33 mouse cellular contexts compared by ENCODE assay signal in genomic region chr2:127496321-127496720, GRCm38 (mm10). TPM values are rescaled to one million over a fixed set of nuclear protein-coding genes. Genes with fewer than 3 reads are reported as not detected.
"Had no signal": no experiment of that assay in that cellular context is flagged by ENCODE, and none has a peak within 500 bp of the region (broad histone marks: within the 10 kb centered on the region; RNA-seq: fewer than 3 reads in every experiment).

No protein-coding gene starts in this region.

- ATAC-seq: forebrain, embryonic 13.5 days; forebrain, embryonic 14.5 days; forebrain, embryonic 15.5 days; forebrain, embryonic 16.5 days; forebrain, postnatal 0 days had no signal

- H3K4me3 ChIP-seq: embryonic facial prominence, embryonic 10.5 days; embryonic facial prominence, embryonic 12.5 days; embryonic facial prominence, embryonic 13.5 days; embryonic facial prominence, embryonic 15.5 days; erythroblast, embryonic 14.5 days; forebrain, embryonic 10.5 days; forebrain, embryonic 12.5 days; forebrain, embryonic 13.5 days; forebrain, embryonic 15.5 days; gastrocnemius, adult 2 months had no signal

- DNase-seq: cerebellum, adult 18-20 months; cerebellum, adult 2 months; cerebellum, adult 8-10 months; cerebellum, adult 9-10 months; cerebellum, adult 9-11 months; cerebellum, postnatal 10 days; cerebellum, postnatal 14 days; cerebellum, postnatal 25 days; cerebellum, postnatal 36 days; embryo, embryonic 11 days; forebrain, postnatal 0 days; gastrocnemius, adult 2 months; gastrocnemius, postnatal 10 days; gastrocnemius, postnatal 14 days; gastrocnemius, postnatal 25 days; gastrocnemius, postnatal 36 days; heart, adult 11 months had no signal

- H3K27ac ChIP-seq: embryonic facial prominence, embryonic 10.5 days; embryonic facial prominence, embryonic 12.5 days; embryonic facial prominence, embryonic 13.5 days; embryonic facial prominence, embryonic 15.5 days; forebrain, embryonic 10.5 days; forebrain, embryonic 12.5 days; forebrain, embryonic 13.5 days; forebrain, embryonic 15.5 days; gastrocnemius, adult 2 months had no signal

RNA-seq across cellular contexts. Expression of gene Prom2, which starts 44.9 kb away (rescaled TPM):
- total RNA-seq: common myeloid progenitor, adult 5-6 weeks; forebrain, postnatal 0 days; gastrocnemius, adult 18-20 months; gastrocnemius, adult 2 months; gastrocnemius, adult 8-10 months; gastrocnemius, postnatal 10 days; gastrocnemius, postnatal 14 days; gastrocnemius, postnatal 25 days; gastrocnemius, postnatal 36 days; gastrocnemius, postnatal 4 days; granulocyte monocyte progenitor cell, adult 5-6 weeks had no signal
